Mouse (Mus musculus) erythroblast, embryonic 14.5 days (primary cell): ENCODE measurements around the gene Arhgap15. TPM values are rescaled to one million over a fixed set of nuclear protein-coding genes. Genes with fewer than 3 reads are reported as not detected.

Experiments
- H3K27me3 ChIP-seq: 2 replicates; pipeline ENCODE4 v1.6.1; 2012; ENCODE audit warnings: inconsistent platforms; ENCODE audit not compliant: control insufficient read depth
- H3K36me3 ChIP-seq: 2 replicates; pipeline ENCODE4 v1.6.1; 2012; ENCODE audit warnings: mild to moderate bottlenecking, inconsistent platforms; ENCODE audit not compliant: control insufficient read depth
- H3K4me1 ChIP-seq: 2 replicates; pipeline ENCODE4 v1.6.1; 2012; ENCODE audit warnings: inconsistent platforms; ENCODE audit not compliant: control insufficient read depth
- H3K4me3 ChIP-seq: replicated peaks from 2 replicates; pipeline ENCODE3; 2012; ENCODE audit warnings: moderate library complexity, mild to moderate bottlenecking, inconsistent platforms
- H3K9me3 ChIP-seq: 2 replicates; pipeline ENCODE4 v1.6.1; 2012; ENCODE audit warnings: low read length, inconsistent platforms, mixed read lengths; ENCODE audit not compliant: control insufficient read depth
- GATA1 ChIP-seq: IDR thresholded peaks from 2 replicates; pipeline ENCODE4 v1.6.1; 2012; ENCODE audit warnings: low read length, inconsistent platforms, mixed read lengths
- TAL1 ChIP-seq: IDR thresholded peaks from 3 replicates; pipeline ENCODE4 v1.6.1; 2012; ENCODE audit warnings: low read length, inconsistent platforms, mixed read lengths
- polyA plus RNA-seq: library from polyadenylated mRNA; stranded (reverse); fragments of >175 nt; gene quantifications from 2 replicates; pipeline ENCODE4 v1.2.3, GENCODE M21; 2012

Gene Arhgap15
- polyA plus RNA-seq, 1 experiment: 0.02 TPM

DNA sequence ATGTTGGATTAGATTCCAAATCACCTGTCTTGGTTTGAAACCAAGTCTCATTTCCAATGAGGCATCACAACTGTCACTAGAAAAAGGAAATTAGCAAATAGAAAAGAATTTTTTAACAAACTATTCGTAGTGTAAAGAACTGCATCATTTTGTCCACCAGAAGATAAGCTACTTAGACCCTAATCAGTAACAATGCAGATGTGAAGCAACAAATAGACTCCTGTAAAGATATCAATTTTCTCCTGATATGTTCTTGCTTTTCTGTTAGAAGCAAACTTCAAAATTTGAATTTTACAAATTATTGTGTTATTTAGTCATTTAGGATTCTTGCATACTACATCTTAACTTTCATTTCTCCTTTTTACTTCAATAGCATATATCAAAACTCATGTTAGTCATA, 253.8 kb downstream of the Arhgap15 start:
- Histone ChIP-seq H3K36me3 (no peaks in the 10 kb centered on the region), H3K4me1 (no peaks in the 10 kb centered on the region; the same call in 1 of the 2 replicates), H3K27me3 (no peaks in the 10 kb centered on the region), H3K9me3 (no peaks in the 10 kb centered on the region), H3K4me3 (no peak overlapping the region)
- TF ChIP-seq GATA1 (no peak), TAL1 (no peak)

DNA sequence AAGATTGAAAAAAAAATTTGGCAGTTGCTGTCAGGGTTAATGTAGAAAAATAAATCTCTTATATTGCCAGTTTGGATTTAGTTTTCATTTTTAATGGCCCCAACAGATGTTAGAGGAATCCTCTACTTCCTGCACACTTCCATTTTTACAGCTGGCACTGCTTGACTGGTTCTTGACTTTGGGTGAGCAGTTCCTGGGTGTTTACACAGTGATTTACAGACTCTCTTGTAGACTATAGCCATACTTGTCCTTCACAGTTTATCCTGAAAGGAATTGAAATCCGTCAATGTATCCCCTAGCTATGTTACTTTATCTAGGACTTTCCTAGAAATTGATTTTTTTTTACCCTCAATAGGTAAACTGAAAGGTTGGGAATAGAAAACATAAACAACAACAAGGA, 261.6 kb downstream of the Arhgap15 start:
- H3K36me3 ChIP-seq: no peaks in the 10 kb centered on the region
- no peaks in the 10 kb centered on the region for H3K9me3 ChIP-seq
- H3K4me1 ChIP-seq: no peaks in the 10 kb centered on the region
- H3K27me3 ChIP-seq: no peaks in the 10 kb centered on the region
- TF ChIP-seq GATA1 (no peak), TAL1 (no peak)
- H3K4me3 ChIP-seq: no peak overlapping the region

DNA sequence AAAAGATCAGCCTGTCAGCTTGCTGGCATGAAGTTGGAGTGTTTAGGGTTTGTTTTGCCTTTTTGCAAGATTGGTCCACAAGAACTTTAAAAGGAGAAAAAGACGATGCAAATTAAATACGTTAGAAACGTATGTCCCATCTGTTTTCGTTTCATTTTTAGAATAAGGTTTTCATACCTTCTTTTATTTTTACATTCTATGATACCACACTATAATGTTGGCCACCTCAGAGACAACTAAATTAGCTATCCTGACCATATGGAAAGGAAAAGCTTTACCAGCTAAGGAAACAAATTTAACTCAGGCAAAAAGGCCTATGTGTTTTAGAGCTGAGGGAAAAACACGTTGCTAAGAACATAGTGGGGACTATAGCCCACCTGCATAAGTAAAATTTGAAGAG, 264.8 kb downstream of the Arhgap15 start:
- H3K36me3 ChIP-seq: no peaks in the 10 kb centered on the region
- no peaks in the 10 kb centered on the region for H3K9me3 ChIP-seq
- TF ChIP-seq GATA1: no peak
- TF ChIP-seq TAL1: no peak
- no peaks in the 10 kb centered on the region for H3K27me3 ChIP-seq
- H3K4me1 ChIP-seq: no peaks in the 10 kb centered on the region
- H3K4me3 ChIP-seq: no peak overlapping the region

DNA sequence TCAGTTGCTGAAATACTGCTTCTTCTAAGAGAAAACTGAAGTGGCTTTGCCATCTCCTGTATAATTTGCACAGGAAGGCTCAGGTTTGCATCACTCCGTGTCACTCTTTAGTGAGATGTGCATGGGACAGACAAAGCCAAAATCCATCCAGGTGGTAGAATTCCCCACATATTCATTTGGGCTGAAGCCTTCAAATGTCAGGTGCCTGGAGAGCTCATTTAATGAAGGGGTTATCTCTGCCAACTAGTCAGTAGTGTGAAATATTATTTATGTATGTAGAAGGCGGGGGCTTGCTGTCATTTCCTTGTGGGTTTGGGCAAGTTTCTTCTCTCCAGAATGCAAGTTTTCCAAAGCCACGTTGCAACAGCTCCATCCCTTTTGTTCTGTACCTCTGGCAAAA, 268.1 kb downstream of the Arhgap15 start:
- Histone ChIP-seq H3K27me3 (no peaks in the 10 kb centered on the region), H3K4me1 (no peaks in the 10 kb centered on the region), H3K4me3 (no peak overlapping the region), H3K36me3 (no peaks in the 10 kb centered on the region), H3K9me3 (no peaks in the 10 kb centered on the region)
- TF ChIP-seq GATA1: no peak
- TF ChIP-seq TAL1: no peak

DNA sequence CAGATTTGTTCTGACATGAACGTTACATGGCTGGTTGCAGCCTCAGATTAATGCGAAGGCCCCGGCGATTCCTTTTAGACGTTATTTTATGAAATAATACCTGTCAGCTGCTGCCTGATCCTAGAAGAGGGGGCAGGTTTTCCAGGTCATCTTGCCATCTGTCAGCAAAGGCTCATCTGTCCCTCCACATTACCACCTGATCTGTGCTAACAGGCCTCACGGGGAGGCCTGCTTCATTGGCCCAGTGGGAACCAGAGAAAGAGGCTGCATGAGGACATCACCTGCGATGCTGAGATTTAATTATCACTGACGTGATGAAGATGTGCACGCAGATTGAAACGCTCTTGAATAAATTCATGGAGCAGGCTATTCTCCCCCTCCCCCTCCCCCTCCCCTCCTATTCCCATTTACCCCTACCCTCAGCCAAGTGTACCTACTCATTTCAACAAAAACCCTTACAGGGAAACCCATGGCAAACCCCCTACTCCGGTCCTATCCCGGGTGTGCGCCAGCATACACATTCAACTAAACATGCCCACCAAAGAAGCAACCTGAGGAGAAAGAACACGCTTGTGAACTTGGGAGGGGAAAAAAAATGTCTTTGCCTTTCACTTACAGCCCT, 268.9 kb downstream of the Arhgap15 start:
- TF ChIP-seq TAL1: no peak
- TF ChIP-seq GATA1: no peak
- H3K4me1 ChIP-seq: no peaks in the 10 kb centered on the region
- H3K4me3 ChIP-seq: no peak overlapping the region
- no peaks in the 10 kb centered on the region for H3K36me3 ChIP-seq
- no peaks in the 10 kb centered on the region for H3K9me3 ChIP-seq
- H3K27me3 ChIP-seq: no peaks in the 10 kb centered on the region

DNA sequence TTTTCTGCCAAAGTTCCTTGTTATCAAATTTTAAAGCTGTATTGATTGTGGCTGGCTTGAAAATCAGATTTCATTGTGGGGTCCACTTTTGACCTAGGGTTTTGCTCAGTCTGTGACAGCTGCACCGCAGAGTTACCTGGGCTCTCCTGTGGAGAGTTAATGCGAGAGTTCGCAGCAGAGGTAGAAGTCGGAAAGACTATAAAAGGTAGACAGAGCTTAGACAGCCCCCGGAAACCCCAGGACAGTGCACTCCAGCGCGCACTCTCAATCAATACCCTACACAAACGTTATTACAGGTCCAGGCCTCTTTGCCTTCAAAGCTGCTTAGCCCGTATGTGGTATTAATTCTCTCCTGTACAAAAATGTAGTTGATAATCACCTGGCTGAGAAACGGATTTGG, 269.4 kb downstream of the Arhgap15 start:
- H3K9me3 ChIP-seq: no peaks in the 10 kb centered on the region
- H3K4me1 ChIP-seq: no peaks in the 10 kb centered on the region
- H3K36me3 ChIP-seq: no peaks in the 10 kb centered on the region
- no peak overlapping the region for H3K4me3 ChIP-seq
- no peak for TF ChIP-seq TAL1
- no peaks in the 10 kb centered on the region for H3K27me3 ChIP-seq

DNA sequence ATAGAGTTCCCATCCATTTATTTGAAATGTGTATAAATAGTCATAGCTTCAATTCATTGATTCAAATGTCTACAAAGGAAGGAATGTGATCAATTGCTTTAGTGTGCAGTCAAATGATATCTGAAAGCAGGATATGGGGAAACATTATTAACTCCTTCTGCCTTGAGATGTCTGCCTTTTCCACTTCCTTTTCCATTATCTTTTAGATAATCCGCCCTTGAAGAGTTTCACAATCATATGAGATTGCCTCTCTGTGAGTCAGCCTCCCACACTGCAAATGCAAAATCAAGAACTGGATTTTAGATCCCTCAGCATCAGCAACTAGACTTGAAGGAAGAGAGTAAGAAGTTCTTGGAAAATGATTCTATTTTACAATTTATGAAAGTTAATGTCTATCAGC, 276.1 kb downstream of the Arhgap15 start:
- Histone ChIP-seq H3K4me1 (no peaks in the 10 kb centered on the region), H3K4me3 (no peak overlapping the region), H3K36me3 (no peaks in the 10 kb centered on the region), H3K9me3 (no peaks in the 10 kb centered on the region), H3K27me3 (no peaks in the 10 kb centered on the region)
- TF ChIP-seq TAL1 (no peak), GATA1 (no peak)

DNA sequence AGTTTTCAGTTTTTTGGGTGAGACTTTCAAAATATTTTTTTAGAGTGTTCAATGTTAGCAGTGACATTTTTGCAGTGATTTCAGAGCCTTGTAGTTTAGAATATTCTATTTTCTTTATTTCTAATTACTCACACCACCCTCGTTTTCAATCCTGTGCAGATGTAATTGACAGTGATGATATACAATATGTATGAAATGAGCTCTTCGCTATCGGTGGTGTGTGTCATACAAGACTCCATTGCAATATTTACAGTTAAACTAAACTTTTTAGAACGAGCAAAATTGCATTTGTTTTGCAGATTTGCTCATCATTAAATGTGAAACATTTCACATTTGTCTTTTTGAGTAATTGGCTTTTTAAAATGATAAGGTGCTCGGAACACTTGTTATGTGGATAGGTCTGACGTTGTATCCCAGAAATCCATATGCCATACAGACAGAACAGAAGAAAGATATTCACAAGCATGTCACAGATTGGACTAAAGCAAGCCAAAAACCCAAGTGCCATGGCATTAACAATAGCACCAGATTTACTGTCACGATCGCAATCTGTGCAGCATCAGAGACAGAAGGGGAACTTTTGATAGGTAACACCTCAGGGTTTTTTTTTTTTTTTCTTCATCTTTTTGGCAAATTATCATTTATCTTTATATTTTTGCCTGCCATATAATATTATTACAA, 280.6 kb downstream of the Arhgap15 start:
- Histone ChIP-seq H3K9me3 (no peaks in the 10 kb centered on the region), H3K4me3 (no peak overlapping the region), H3K36me3 (no peaks in the 10 kb centered on the region), H3K27me3 (no peaks in the 10 kb centered on the region), H3K4me1 (no peaks in the 10 kb centered on the region)
- TF ChIP-seq TAL1 (no peak), GATA1 (no peak)

DNA sequence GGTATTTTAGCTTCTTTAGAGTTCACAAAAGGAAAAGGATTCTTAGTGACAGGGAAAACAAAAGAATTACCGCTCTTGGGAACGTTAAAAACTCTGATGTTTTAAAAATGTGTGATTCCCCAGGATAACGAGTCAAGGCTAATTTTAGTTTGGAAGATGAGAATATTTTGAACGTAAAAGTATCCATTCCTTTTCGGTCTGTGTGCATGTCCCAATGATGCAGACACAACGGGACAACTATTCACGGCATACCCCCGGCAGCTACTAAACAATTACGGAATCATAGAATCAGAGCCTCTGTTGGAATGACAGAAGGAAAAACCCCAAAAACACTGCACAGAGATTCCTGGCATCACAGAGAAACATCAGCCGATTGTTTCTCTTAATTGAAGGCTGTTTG, 281.2 kb downstream of the Arhgap15 start:
- no peaks in the 10 kb centered on the region for H3K9me3 ChIP-seq
- H3K36me3 ChIP-seq: no peaks in the 10 kb centered on the region
- no peaks in the 10 kb centered on the region for H3K4me1 ChIP-seq
- no peak for TF ChIP-seq TAL1
- no peak for TF ChIP-seq GATA1
- H3K27me3 ChIP-seq: no peaks in the 10 kb centered on the region
- H3K4me3 ChIP-seq: no peak overlapping the region

DNA sequence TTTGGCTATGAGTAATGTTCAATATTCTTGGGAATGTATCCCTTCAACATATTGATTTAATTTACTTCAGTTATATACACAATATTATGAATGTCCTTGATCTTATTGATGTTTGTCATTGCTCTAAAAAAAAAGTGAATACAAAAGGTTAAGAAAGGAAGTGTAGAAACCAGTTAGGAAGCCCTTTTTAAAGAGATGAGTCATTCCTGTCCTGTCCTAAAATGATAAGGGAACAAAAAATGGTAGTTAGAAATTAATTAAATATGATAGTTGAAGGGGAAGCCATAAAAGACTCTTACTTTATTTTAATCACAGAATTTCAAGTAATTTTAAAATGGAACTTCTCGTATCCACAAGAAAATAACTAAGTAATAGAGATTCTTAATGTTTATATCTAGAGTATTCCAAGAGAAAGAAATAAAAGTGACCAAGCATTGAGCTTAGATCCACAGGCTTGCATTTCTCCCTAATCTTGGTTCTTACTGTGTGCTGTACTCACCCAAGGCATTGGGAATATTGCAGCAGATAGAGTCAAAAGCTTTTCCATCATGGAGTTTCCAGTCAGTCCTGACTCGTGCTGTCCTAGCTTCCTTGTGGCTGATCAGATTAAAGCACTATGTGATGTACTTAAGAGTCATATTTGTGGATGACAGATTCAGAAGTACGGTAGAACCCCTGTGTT, 291.0 kb downstream of the Arhgap15 start:
- Histone ChIP-seq H3K4me1 (no peaks in the 10 kb centered on the region), H3K36me3 (no peaks in the 10 kb centered on the region), H3K4me3 (no peak overlapping the region), H3K27me3 (no peaks in the 10 kb centered on the region), H3K9me3 (no peaks in the 10 kb centered on the region)
- TF ChIP-seq TAL1 (no peak), GATA1 (no peak)
